ENCODE assay signal across 16 mouse cellular contexts in genomic region chr17:5107501-5107900, GRCm38 (mm10).
A peak's percentile ranks its signal among the peaks of the same experiment; 100 is the strongest.
DNase-seq lines count a peak whose midpoint lies in the region; ATAC-seq and TF ChIP-seq lines count a peak whose summit lies in the region.
"Had no signal": no experiment of that assay in that cellular context is flagged by ENCODE, and none has a peak within 500 bp of the region (broad histone marks: within the 10 kb centered on the region; RNA-seq: fewer than 3 reads in every experiment).

No protein-coding gene starts in this region.

- H3K4me2 ChIP-seq in hindbrain, embryonic 15.5 days, result no peak overlapping the region
- no peak overlapping the region for H3K4me2 ChIP-seq in hindbrain, embryonic 11.5 days (replicated peaks; ENCODE audit: low read depth, low read length)
- no peak overlapping the region for H3K4me2 ChIP-seq in midbrain, embryonic 13.5 days (replicated peaks)
- no peak overlapping the region for H3K4me2 ChIP-seq in midbrain, embryonic 15.5 days
- H3K4me2 ChIP-seq: embryonic facial prominence, embryonic 12.5 days; heart, embryonic 12.5 days; limb, embryonic 13.5 days had no signal

- no peaks in the 10 kb centered on the region for H3K36me3 ChIP-seq in hindbrain, embryonic 15.5 days
- no peaks in the 10 kb centered on the region for H3K36me3 ChIP-seq in hindbrain, embryonic 11.5 days (ENCODE audit: control insufficient read depth, insufficient read depth, low read length)
- no peaks in the 10 kb centered on the region for H3K36me3 ChIP-seq in midbrain, embryonic 13.5 days
- no peaks in the 10 kb centered on the region for H3K36me3 ChIP-seq in midbrain, embryonic 15.5 days (replicated peaks)

- H3K9me3 ChIP-seq in hindbrain, embryonic 15.5 days, result no peaks in the 10 kb centered on the region
- H3K9me3 ChIP-seq in hindbrain, embryonic 11.5 days (ENCODE audit: control insufficient read depth, low read length), result no peaks in the 10 kb centered on the region
- H3K9me3 ChIP-seq in midbrain, embryonic 13.5 days, result no peaks in the 10 kb centered on the region
- no peaks in the 10 kb centered on the region for H3K9me3 ChIP-seq in midbrain, embryonic 15.5 days
- H3K9me3 ChIP-seq: embryonic facial prominence, embryonic 12.5 days; heart, embryonic 12.5 days; limb, embryonic 13.5 days had no signal

- no peak for TF ChIP-seq CTCF in olfactory bulb, adult 2 months (IDR thresholded peaks at IDR 0.05; ENCODE audit: insufficient read depth, low read depth, low read length)

- no peak for TF ChIP-seq POLR2A in olfactory bulb, adult 2 months (IDR thresholded peaks at IDR 0.05; ENCODE audit: insufficient read depth, low read depth, low read length)

- peaks cover 48% of the 10 kb centered on the region for H3K4me1 ChIP-seq in hindbrain, embryonic 15.5 days (replicated peaks)
- H3K4me1 ChIP-seq in hindbrain, embryonic 11.5 days (replicated peaks; ENCODE audit: control insufficient read depth, insufficient read depth, low read length), result no peaks in the 10 kb centered on the region; the same call in 1 of the 2 replicates
- peaks cover 54% of the 10 kb centered on the region for H3K4me1 ChIP-seq in midbrain, embryonic 13.5 days (replicated peaks)
- peaks cover 43% of the 10 kb centered on the region for H3K4me1 ChIP-seq in midbrain, embryonic 15.5 days
- peaks cover 37% of the 10 kb centered on the region for H3K4me1 ChIP-seq in olfactory bulb, adult 2 months (ENCODE audit: control insufficient read depth, insufficient read depth, low read length)

- WGBS in hindbrain, embryonic 15.5 days, result 61% methylated on average over 4 of the region's 4 CpGs
- WGBS in hindbrain, embryonic 11.5 days, result 90% methylated on average over 4 of the region's 4 CpGs
- 85% methylated on average over 4 of the region's 4 CpGs for WGBS in midbrain, embryonic 13.5 days
- whole genome bisulfite sequencing in midbrain, embryonic 15.5 days, result 77% methylated on average over 4 of the region's 4 CpGs
- WGBS in olfactory bulb, adult 2 months, result 59% methylated on average over 4 of the region's 4 CpGs

- no peak for ATAC-seq in hindbrain, embryonic 15.5 days (ENCODE audit: low FRiP score, low read depth)
- no peak for ATAC-seq in hindbrain, embryonic 11.5 days (ENCODE audit: low FRiP score)
- ATAC-seq in midbrain, embryonic 13.5 days, result no peak
- no peak for ATAC-seq in midbrain, embryonic 15.5 days (replicated peaks)
- ATAC-seq: intestine, postnatal 0 days had no signal

- no peak overlapping the region for H3K9ac ChIP-seq in hindbrain, embryonic 15.5 days
- no peak overlapping the region for H3K9ac ChIP-seq in hindbrain, embryonic 11.5 days (ENCODE audit: low read depth, low read length)
- no peak overlapping the region for H3K9ac ChIP-seq in midbrain, embryonic 13.5 days (replicated peaks)
- H3K9ac ChIP-seq in midbrain, embryonic 15.5 days, result no peak overlapping the region
- H3K9ac ChIP-seq: embryonic facial prominence, embryonic 12.5 days; heart, embryonic 12.5 days; limb, embryonic 13.5 days had no signal

- no peak overlapping the region for H3K4me3 ChIP-seq in hindbrain, embryonic 15.5 days
- H3K4me3 ChIP-seq in hindbrain, embryonic 11.5 days (ENCODE audit: low read depth, low read length), result no peak overlapping the region
- H3K4me3 ChIP-seq in midbrain, embryonic 13.5 days (replicated peaks), result no peak overlapping the region
- H3K4me3 ChIP-seq in midbrain, embryonic 15.5 days, result no peak overlapping the region
- H3K4me3 ChIP-seq in olfactory bulb, adult 2 months (ENCODE audit: insufficient read depth, low read depth, low read length), result no peak overlapping the region
- H3K4me3 ChIP-seq: embryonic facial prominence, embryonic 12.5 days; heart, embryonic 12.5 days; limb, embryonic 13.5 days had no signal

- H3K27ac ChIP-seq in hindbrain, embryonic 15.5 days (replicated peaks), result peak overlapping the region; percentile 4; the same call in 1 of the 2 replicates
- H3K27ac ChIP-seq in hindbrain, embryonic 11.5 days (ENCODE audit: low read depth, low read length), result no peak overlapping the region
- H3K27ac ChIP-seq in midbrain, embryonic 13.5 days, result 0 out of 2 replicates have a peak overlapping the region, but pooled peaks have one; percentile 5
- H3K27ac ChIP-seq in midbrain, embryonic 15.5 days, result no peak overlapping the region
- H3K27ac ChIP-seq in olfactory bulb, adult 2 months (ENCODE audit: insufficient read depth, low read depth, low read length), result peak overlapping the region; percentile 10; the same call in 1 of the 2 replicates
- H3K27ac ChIP-seq: embryonic facial prominence, embryonic 12.5 days; limb, embryonic 13.5 days had no signal

- H3K27me3 ChIP-seq in hindbrain, embryonic 15.5 days, result no peaks in the 10 kb centered on the region
- H3K27me3 ChIP-seq in hindbrain, embryonic 11.5 days (ENCODE audit: control insufficient read depth, insufficient read depth, low read length), result no peaks in the 10 kb centered on the region
- H3K27me3 ChIP-seq in midbrain, embryonic 13.5 days, result no peaks in the 10 kb centered on the region
- H3K27me3 ChIP-seq in midbrain, embryonic 15.5 days (replicated peaks), result no peaks in the 10 kb centered on the region
- H3K27me3 ChIP-seq: CH12.LX; embryonic facial prominence, embryonic 12.5 days; limb, embryonic 13.5 days had no signal

- peak; percentile 6 for DNase-seq in cerebellum, adult 11-12 months
- no peak for DNase-seq in cerebellum, adult 8-10 months
- DNase-seq in hindbrain, embryonic 11.5 days (ENCODE audit: low spot score), result no peak
- DNase-seq in adrenal gland, postnatal 10 days, result no peak
- DNase-seq: adrenal gland, adult 8-10 months; cerebellum, adult 11 months; kidney, postnatal 14 days had no signal

Comparison
In these comparisons a context has a peak if more than half of its experiments do, and no peak if none do; other contexts are left out.
1. H3K27ac ChIP-seq: peak in hindbrain, embryonic 15.5 days (single experiment), midbrain, embryonic 13.5 days (single experiment) and olfactory bulb, adult 2 months (single experiment); none in hindbrain, embryonic 11.5 days (single experiment) and midbrain, embryonic 15.5 days (single experiment).